In genomic region chr1:59670641-59671168, GRCm38 (mm10) we compare ENCODE assay signal across 8 mouse cellular contexts. TPM values are rescaled to one million over a fixed set of nuclear protein-coding genes. Genes with fewer than 3 reads are reported as not detected.
A peak's percentile ranks its signal among the peaks of the same experiment; 100 is the strongest.
DNase-seq lines count a peak whose midpoint lies in the region; ATAC-seq and TF ChIP-seq lines count a peak whose summit lies in the region.

Gene Sumo1 (minus strand): TSS chr1:59670834.

- intact Hi-C loops in heart, postnatal 25 days (cut with DNase I): no loop called here

- 0% methylated on average over 36 of the region's 36 CpGs for WGBS in forebrain, embryonic 15.5 days
- under 1% methylated on average over 36 of the region's 36 CpGs for WGBS in lung, adult 2 months

- peak within 1 kb of the TSS; percentile 70 for H3K4me2 ChIP-seq in forebrain, embryonic 15.5 days (replicated peaks)

- DNase-seq in ES-E14 (ENCODE audit: low read depth, low spot score): peak; percentile 91
- peak; percentile 85 for DNase-seq in cerebellum, adult 11-12 months
- DNase-seq in heart, postnatal 25 days (ENCODE audit: low spot score): peak; percentile 80
- DNase-seq in layer of hippocampus, adult 18-20 months (ENCODE audit: low spot score in 2 of 2): peak; percentile 85 to 93
- peak; percentile 86 for DNase-seq in lung, adult 2 months
- DNase-seq in thymus, adult 18-20 months: peak; percentile 76 to 83

- H3K27ac ChIP-seq in ES-E14 (ENCODE audit: insufficient read depth, low read depth, low read length, poor library complexity, severe bottlenecking): peak within 1 kb of the TSS; percentile 89
- peak within 1 kb of the TSS; percentile 94 for H3K27ac ChIP-seq in forebrain, embryonic 15.5 days (replicated peaks)

- peak within 1 kb of the TSS; percentile 77 to 99 for H3K4me3 ChIP-seq in ES-E14 (ENCODE audit: insufficient read depth in 1 of 2, low read depth in 1 of 2, low read length in 2 of 2, poor library complexity in 1 of 2, severe bottlenecking in 1 of 2)
- peak within 1 kb of the TSS; percentile 91 for H3K4me3 ChIP-seq in forebrain, embryonic 15.5 days
- H3K4me3 ChIP-seq in lung, adult 2 months (replicated peaks; ENCODE audit: extremely low read depth, low read depth, low read length): peak within 1 kb of the TSS; percentile 94

- no peak for TF ChIP-seq CTCF in lung, adult 2 months (IDR thresholded peaks at IDR 0.05; ENCODE audit: insufficient read depth, low read length)

- peaks cover 0 to 10% of the 10 kb centered on the region in 2 experiments; a peak in 2 of 4 replicates for H3K4me1 ChIP-seq in ES-E14 (ENCODE audit: control insufficient read depth in 2 of 2, insufficient read depth in 2 of 2, low read length in 2 of 2, poor library complexity in 1 of 2)
- peaks cover 27% of the 10 kb centered on the region for H3K4me1 ChIP-seq in forebrain, embryonic 15.5 days
- no peaks in the 10 kb centered on the region; the same call in 1 of the 2 replicates for H3K4me1 ChIP-seq in lung, adult 2 months (ENCODE audit: control insufficient read depth, insufficient read depth, low read length)

- peak within 1 kb of the TSS; percentile 90 for H3K9ac ChIP-seq in ES-E14 (ENCODE audit: insufficient read depth, low read depth, low read length, poor library complexity, severe bottlenecking)
- peak within 1 kb of the TSS; percentile 95 for H3K9ac ChIP-seq in forebrain, embryonic 15.5 days (replicated peaks)

- peak; percentile 96 for ATAC-seq in forebrain, embryonic 15.5 days (replicated peaks)
- ATAC-seq in neutrophil, adult 5-6 weeks (ENCODE audit: extremely low read depth, insufficient number of reproducible peaks, low FRiP score, poor library complexity, severe bottlenecking): peak; percentile 95

- H3K27me3 ChIP-seq in forebrain, embryonic 15.5 days: no peaks in the 10 kb centered on the region

- in situ Hi-C loops in ES-E14 (cut with MboI; ENCODE audit: low sequenced_read_pairs in 2 of 2, unreplicated experiment in 2 of 2): no loop called here

- peak; percentile 97 for TF ChIP-seq POLR2A in lung, adult 2 months (IDR thresholded peaks at IDR 0.05; ENCODE audit: borderline replicate concordance, extremely low read depth, low read depth, low read length)

- H3K9me3 ChIP-seq in ES-E14 (ENCODE audit: control insufficient read depth, insufficient read depth, low read depth, low read length): no peaks in the 10 kb centered on the region
- H3K9me3 ChIP-seq in forebrain, embryonic 15.5 days: no peaks in the 10 kb centered on the region

- H3K36me3 ChIP-seq in ES-E14 (ENCODE audit: control insufficient read depth, insufficient read depth, low read length, poor library complexity, severe bottlenecking): no peaks in the 10 kb centered on the region; the same call in 1 of the 2 replicates
- H3K36me3 ChIP-seq in forebrain, embryonic 15.5 days: no peaks in the 10 kb centered on the region

TF ChIP-seq in ES-E14, 5 proteins besides CTCF, POLR2A, EP300 and RAD21:
- TF ChIP-seq ZNF384 (IDR thresholded peaks at IDR 0.05; ENCODE audit: low read depth, low read length) (no peak), ZC3H11A (IDR thresholded peaks at IDR 0.05; ENCODE audit: borderline replicate concordance, low read depth, low read length) (no peak), HCFC1 (IDR thresholded peaks at IDR 0.05; ENCODE audit: borderline replicate concordance, insufficient read depth, low read length) (peak; percentile 36; the same call in 1 of the 2 replicates)

RNA-seq across cellular contexts. Expression of gene Sumo1, which starts in this region (rescaled TPM):
- 77.9 and 161 TPM in 2 replicates for total RNA-seq in ES-E14 (2012; rRNA removed)
- polyA plus RNA-seq in forebrain, embryonic 15.5 days (2015; fragmentation: Nextera tagmentation; extraction: Ambion mirVana): 427 and 428 TPM in 2 replicates
- total RNA-seq in heart, postnatal 25 days (2021): 10 to 100 TPM; 58.5 to 59.6 TPM
- total RNA-seq in layer of hippocampus, adult 18-20 months (2021): 100 to 1,000 TPM; 117 to 119 TPM
- 10.4 and 16.2 TPM in 2 replicates for polyA plus RNA-seq in lung, adult 2 months (2012; rRNA removed)
- total RNA-seq in neutrophil, adult 5-6 weeks (2017): 108 TPM in 2 replicates

Comparison
In these comparisons a context has a peak if more than half of its experiments do, and no peak if none do; other contexts are left out.
1. Peak in every context shown above with its lines: DNase-seq, ATAC-seq, H3K4me3 ChIP-seq and H3K27ac ChIP-seq.
2. RNA of gene Sumo1 (polyA plus RNA-seq): 427 to 428 TPM in forebrain, embryonic 15.5 days; 10.4 to 16.2 TPM in lung, adult 2 months; every median in the first group is over 10 times any median in the second.